Mouse (Mus musculus): ENCODE results near the gene Gm10037. TPM values are rescaled to one million over a fixed set of nuclear protein-coding genes. Genes with fewer than 3 reads are reported as not detected.
A peak's percentile ranks its signal among the peaks of the same experiment; 100 is the strongest.
"Not testable (repeated sequence)": the region's sequence is repeated elsewhere in the genome, so short reads cannot be mapped to it uniquely, and the experiment has no call there.

Gene Gm10037
- total RNA-seq (2021) (1 to 10 TPM in 1 of 2 experiments, under 1 TPM in 1; 0.73 to 1.2 TPM), polyA plus RNA-seq (2012; rRNA removed) (0.94 TPM in 1 of 2 replicates, not detected in the other)
- long read RNA-seq: 0 reads

GRCm38 (mm10) chr13:67830911-67831336 lies at the start of gene Gm10037:
Gm10037 (plus strand) TSS chr13:67831106.
- Histone ChIP-seq H3K36me3 (ENCODE audit: control insufficient read depth, insufficient read depth, low read length) (no peaks in the 10 kb centered on the region), H3K79me2 (replicated peaks; ENCODE audit: control insufficient read depth, insufficient read depth, low read length) (no peaks in the 10 kb centered on the region), H3K27me3 (ENCODE audit: control insufficient read depth, insufficient read depth, low read length) (no peaks in the 10 kb centered on the region), H3K9ac (ENCODE audit: low read depth, low read length) (peak within 1 kb of the TSS; percentile 70), H3K4me1 (ENCODE audit: control insufficient read depth, insufficient read depth, low read length) (peaks cover 2% of the 10 kb centered on the region), H3K27ac (peak within 1 kb of the TSS; percentile 57), H3K4me3 (peak within 1 kb of the TSS; percentile 63)
- 4% methylated on average over 14 of the region's 14 CpGs for WGBS
- no peak for TF ChIP-seq EP300 (IDR thresholded peaks at IDR 0.05; ENCODE audit: insufficient read depth, low read depth, low read length)
- TF ChIP-seq POLR2A (IDR thresholded peaks at IDR 0.05; ENCODE audit: insufficient read depth, low read depth, low read length): no peak
- no peak for TF ChIP-seq CTCF (IDR thresholded peaks at IDR 0.05)
- intact Hi-C loops (cut with DNase I): no loop called here
- DNase-seq: peak; percentile 58 to 61

DNA sequence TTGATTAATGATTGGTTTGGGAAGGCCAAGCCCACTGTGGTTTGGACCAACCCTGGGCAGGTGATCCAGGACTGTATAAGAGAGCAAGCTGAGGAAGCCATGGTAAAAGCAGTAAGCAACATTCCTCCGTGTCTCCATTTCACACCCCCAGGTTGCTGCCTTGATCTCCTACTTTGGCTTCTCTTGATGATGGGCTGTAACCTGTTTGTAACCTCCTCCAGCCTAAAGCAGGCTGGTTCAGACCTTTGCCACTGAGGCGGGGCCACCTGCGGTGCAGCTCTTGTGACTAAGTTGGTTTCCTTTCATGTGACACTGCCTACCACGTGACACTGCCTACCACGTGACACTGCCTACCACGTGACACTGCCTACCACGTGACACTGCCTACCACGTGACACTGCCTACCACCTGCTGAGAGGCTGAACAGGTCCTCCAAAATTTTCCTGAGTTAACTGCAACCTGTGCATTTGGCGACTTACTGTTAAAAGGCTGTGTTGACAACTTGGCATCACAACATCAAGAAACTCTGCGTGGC lies 38.9 kb upstream of the Gm10037 start:
- TF ChIP-seq EP300 (IDR thresholded peaks at IDR 0.05; ENCODE audit: insufficient read depth, low read depth, low read length): no peak
- TF ChIP-seq CTCF (IDR thresholded peaks at IDR 0.05): no peak
- no peak for TF ChIP-seq POLR2A (IDR thresholded peaks at IDR 0.05; ENCODE audit: insufficient read depth, low read depth, low read length)
- H3K4me1 ChIP-seq (ENCODE audit: control insufficient read depth, insufficient read depth, low read length): no peaks in the 10 kb centered on the region
- H3K36me3 ChIP-seq (ENCODE audit: control insufficient read depth, insufficient read depth, low read length): no peaks in the 10 kb centered on the region
- no peaks in the 10 kb centered on the region for H3K79me2 ChIP-seq (replicated peaks; ENCODE audit: control insufficient read depth, insufficient read depth, low read length)
- H3K27ac ChIP-seq: no peak overlapping the region
- H3K4me3 ChIP-seq: no peak overlapping the region
- no peaks in the 10 kb centered on the region for H3K27me3 ChIP-seq (ENCODE audit: control insufficient read depth, insufficient read depth, low read length)
- 91% methylated on average over 10 of the region's 10 CpGs for WGBS
- DNase-seq: no peak
- H3K9ac ChIP-seq (ENCODE audit: low read depth, low read length): no peak overlapping the region
- intact Hi-C loops (cut with DNase I): no loop called here

DNA sequence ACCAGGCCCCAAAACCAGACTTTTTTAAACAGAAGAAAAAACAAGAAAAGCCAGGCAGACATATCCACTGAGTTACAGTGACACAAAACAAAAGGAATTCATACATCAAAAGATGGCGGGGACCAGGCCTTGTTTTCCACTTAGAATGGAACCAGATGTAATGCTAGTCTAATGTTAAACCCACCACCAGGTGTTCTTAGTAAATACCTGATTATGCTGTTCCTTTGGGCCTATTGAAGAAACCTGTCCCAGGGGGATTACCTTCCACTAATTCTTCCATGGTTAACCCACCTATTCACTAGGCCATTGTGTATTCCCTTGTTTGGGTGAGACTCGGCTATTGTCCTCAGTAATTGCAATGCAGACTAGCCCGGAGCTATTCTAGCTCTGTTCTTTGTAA lies 32.3 kb upstream of the Gm10037 start:
- DNase-seq: no peak
- Histone ChIP-seq H3K27me3 (ENCODE audit: control insufficient read depth, insufficient read depth, low read length) (no peaks in the 10 kb centered on the region), H3K4me3 (no peak overlapping the region), H3K9ac (ENCODE audit: low read depth, low read length) (no peak overlapping the region), H3K79me2 (replicated peaks; ENCODE audit: control insufficient read depth, insufficient read depth, low read length) (no peaks in the 10 kb centered on the region), H3K27ac (no peak overlapping the region), H3K36me3 (ENCODE audit: control insufficient read depth, insufficient read depth, low read length) (no peaks in the 10 kb centered on the region), H3K4me1 (ENCODE audit: control insufficient read depth, insufficient read depth, low read length) (no peaks in the 10 kb centered on the region)
- intact Hi-C loops (cut with DNase I): no loop called here
- TF ChIP-seq POLR2A (IDR thresholded peaks at IDR 0.05; ENCODE audit: insufficient read depth, low read depth, low read length) (no peak), EP300 (IDR thresholded peaks at IDR 0.05; ENCODE audit: insufficient read depth, low read depth, low read length) (no peak), CTCF (IDR thresholded peaks at IDR 0.05) (no peak)
- 91% methylated on average over 3 of the region's 3 CpGs for WGBS

- H3K27me3 ChIP-seq (ENCODE audit: control insufficient read depth, insufficient read depth, low read length); intact Hi-C loops (cut with DNase I); H3K79me2 ChIP-seq (replicated peaks; ENCODE audit: control insufficient read depth, insufficient read depth, low read length); DNase-seq; H3K27ac ChIP-seq; H3K36me3 ChIP-seq (ENCODE audit: control insufficient read depth, insufficient read depth, low read length); H3K9ac ChIP-seq (ENCODE audit: low read depth, low read length); H3K4me1 ChIP-seq (ENCODE audit: control insufficient read depth, insufficient read depth, low read length); H3K4me3 ChIP-seq: not testable (repeated sequence)
- 86% methylated on average over 3 of the region's 3 CpGs for WGBS
Measured at GRCm38 (mm10) chr13:67799151-67799550, 31.8 kb upstream of the Gm10037 start.

- no peak for TF ChIP-seq CTCF (IDR thresholded peaks at IDR 0.05)
- TF ChIP-seq EP300 (IDR thresholded peaks at IDR 0.05; ENCODE audit: insufficient read depth, low read depth, low read length): no peak
- no peak for TF ChIP-seq POLR2A (IDR thresholded peaks at IDR 0.05; ENCODE audit: insufficient read depth, low read depth, low read length)
- H3K4me3 ChIP-seq: no peak overlapping the region
- H3K27ac ChIP-seq: no peak overlapping the region
- DNase-seq: no peak
- intact Hi-C loops (cut with DNase I): loop anchor here (2.0 to 10.0 kb wide), 5 partner anchors 33 to 707 kb away; partner anchors contain the start of genes Gm28557, Zfp493, Zfp65 and Zfp85
- peaks cover 2% of the 10 kb centered on the region; the same call in 1 of the 2 replicates for H3K4me1 ChIP-seq (ENCODE audit: control insufficient read depth, insufficient read depth, low read length)
- no peaks in the 10 kb centered on the region for H3K27me3 ChIP-seq (ENCODE audit: control insufficient read depth, insufficient read depth, low read length)
- WGBS: 55% methylated on average over 1 of the region's 1 CpGs
- H3K9ac ChIP-seq (ENCODE audit: low read depth, low read length): no peak overlapping the region
- H3K36me3 ChIP-seq (ENCODE audit: control insufficient read depth, insufficient read depth, low read length): no peaks in the 10 kb centered on the region
- H3K79me2 ChIP-seq (replicated peaks; ENCODE audit: control insufficient read depth, insufficient read depth, low read length): no peaks in the 10 kb centered on the region
Measured at GRCm38 (mm10) chr13:67811651-67812210, 19.2 kb upstream of the Gm10037 start.

DNA sequence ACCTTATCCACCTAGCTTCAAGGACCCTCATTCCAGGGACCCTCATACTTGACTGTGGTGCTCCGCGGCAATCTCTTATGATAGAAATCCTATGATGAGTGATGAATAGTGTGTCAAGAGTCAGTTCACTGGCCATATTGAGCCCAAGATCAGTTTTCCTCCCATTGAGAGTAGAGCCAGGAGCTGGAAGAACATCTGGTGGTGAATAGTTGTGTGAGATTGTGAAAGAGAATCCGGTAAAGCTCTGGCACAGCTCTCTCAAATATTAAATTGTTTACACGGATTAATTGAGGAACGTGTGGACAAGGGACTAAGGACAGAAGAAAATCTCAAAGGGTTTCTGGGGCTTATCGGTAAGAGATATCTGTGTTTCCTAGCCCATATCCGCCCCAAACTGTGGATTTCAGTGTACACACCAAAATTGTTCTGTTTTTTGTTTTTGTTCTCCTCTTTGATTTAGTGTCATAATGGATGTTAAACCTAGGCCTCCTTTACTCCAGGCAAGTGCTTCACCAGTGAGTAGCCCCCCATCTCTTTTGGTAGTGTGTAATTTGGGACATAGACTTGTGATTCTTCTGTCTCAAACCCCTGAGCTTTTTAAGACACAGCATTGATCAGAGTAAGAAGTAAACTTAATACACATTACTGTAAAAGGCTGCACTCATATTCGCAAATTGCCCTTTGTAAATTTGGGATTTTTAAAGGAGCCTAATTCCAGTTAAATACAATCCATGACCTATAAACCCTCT lies 17.8 kb upstream of the Gm10037 start:
- no peak for DNase-seq
- peak overlapping the region; percentile 88 for H3K4me3 ChIP-seq
- H3K4me1 ChIP-seq (ENCODE audit: control insufficient read depth, insufficient read depth, low read length): peaks cover 2% of the 10 kb centered on the region; the same call in 1 of the 2 replicates
- intact Hi-C loops (cut with DNase I): loop anchor here (1.0 to 10.0 kb wide), 6 partner anchors 34 to 708 kb away; partner anchors contain the start of genes Gm28557, Zfp493, Zfp65 and Zfp85
- WGBS: 76% methylated on average over 8 of the region's 8 CpGs
- H3K36me3 ChIP-seq (ENCODE audit: control insufficient read depth, insufficient read depth, low read length): no peaks in the 10 kb centered on the region
- H3K79me2 ChIP-seq (replicated peaks; ENCODE audit: control insufficient read depth, insufficient read depth, low read length): no peaks in the 10 kb centered on the region
- TF ChIP-seq EP300 (IDR thresholded peaks at IDR 0.05; ENCODE audit: insufficient read depth, low read depth, low read length): no peak
- no peak for TF ChIP-seq POLR2A (IDR thresholded peaks at IDR 0.05; ENCODE audit: insufficient read depth, low read depth, low read length)
- TF ChIP-seq CTCF (IDR thresholded peaks at IDR 0.05): no peak
- H3K27ac ChIP-seq: peak overlapping the region; percentile 82
- H3K27me3 ChIP-seq (ENCODE audit: control insufficient read depth, insufficient read depth, low read length): no peaks in the 10 kb centered on the region
- H3K9ac ChIP-seq (ENCODE audit: low read depth, low read length): no peak overlapping the region
